Mouse (Mus musculus) gastrocnemius, postnatal 4 days (tissue): ENCODE measurements around the gene Mrpl58. TPM values are rescaled to one million over a fixed set of nuclear protein-coding genes. Genes with fewer than 3 reads are reported as not detected.
"Not testable (repeated sequence)": the region's sequence is repeated elsewhere in the genome, so short reads cannot be mapped to it uniquely, and the experiment has no call there.

Experiments
- DNase-seq, 2 experiments: peaks; one replicate each; pipeline ENCODE4 v3.0.0; 2021 to 2022; ENCODE audit warnings: low spot score in 2 of 2, mixed read lengths in 2 of 2
- microRNA-seq: library from miRNA; unstranded; fragments of <30 nt; microRNA quantifications from one replicate; pipeline ENCODE4 v1.2.0, GENCODE M21; 2021
- total RNA-seq, 2 experiments: library from RNA; stranded (reverse); gene quantifications; 2 replicates each; pipeline ENCODE4 v1.2.3; 2021

The Mrpl58 gene
- total RNA-seq, 2 experiments from 2014 or later, result 89.6 to 94.0 TPM

- DNase-seq, result no peak
Observed at GRCm38 (mm10) chr11:115453306-115453705, 49.8 kb downstream of the Mrpl58 start.

- not testable (repeated sequence) for DNase-seq
Observed at GRCm38 (mm10) chr11:115454822-115455221, 51.3 kb downstream of the Mrpl58 start.

- DNase-seq, result no peak
Observed at GRCm38 (mm10) chr11:115455619-115456018, 52.1 kb downstream of the Mrpl58 start.

- DNase-seq, result no peak
Observed at GRCm38 (mm10) chr11:115456182-115456581, 52.6 kb downstream of the Mrpl58 start.

GRCm38 (mm10) chr11:115457405-115457804 is 53.9 kb downstream of the Mrpl58 start:
- DNase-seq, result no peak

- no peak for DNase-seq
Observed at GRCm38 (mm10) chr11:115460976-115461375, 57.4 kb downstream of the Mrpl58 start.

- no peak for DNase-seq
Observed at GRCm38 (mm10) chr11:115461846-115462242, 58.3 kb downstream of the Mrpl58 start.

Small RNA genes within 50 kb of the gene (microRNA-seq; reads per million reads assigned to microRNA genes)
- gene Mir3968, result not detected

Other genes starting within 250 kb of the Mrpl58 start
- gene Slc9a3r1, start 240.4 kb upstream of the Mrpl58 start, total RNA-seq, result 10 to 100 TPM; 10.9 to 12.4 TPM
- gene Tmem104, start 216.3 kb upstream of the Mrpl58 start, total RNA-seq, result 1 to 10 TPM; 8.5 to 9.8 TPM
- 10 to 100 TPM; 16.4 to 17.9 TPM for gene Nat9, start 215.9 kb upstream of the Mrpl58 start, total RNA-seq
- gene Grin2c, start 136.5 kb upstream of the Mrpl58 start, total RNA-seq, result not detected
- gene Fdxr, start 126.7 kb upstream of the Mrpl58 start, total RNA-seq, result 1 to 10 TPM; 6.7 to 7.7 TPM
- gene Fads6, start 106.1 kb upstream of the Mrpl58 start, total RNA-seq, result under 1 TPM; 0.34 to 0.37 TPM
- not detected for gene Otop2, start 96.6 kb upstream of the Mrpl58 start, total RNA-seq
- not detected for gene Ush1g, start 81.7 kb upstream of the Mrpl58 start, total RNA-seq
- not detected for gene Otop3, start 69.0 kb upstream of the Mrpl58 start, total RNA-seq
- gene Hid1, start 36.0 kb upstream of the Mrpl58 start, total RNA-seq, result 1 to 10 TPM; 7.2 to 9.0 TPM
- 10 to 100 TPM; 19.4 to 22.2 TPM for gene Cdr2l, start 21.8 kb upstream of the Mrpl58 start, total RNA-seq
- 100 to 1,000 TPM; 763 to 790 TPM for gene Atp5h, start 16.2 kb downstream of the Mrpl58 start, total RNA-seq
- 10 to 100 TPM; 21.4 to 21.6 TPM for gene Kctd2, start 16.4 kb downstream of the Mrpl58 start, total RNA-seq
- not detected for gene Trim80, start 36.8 kb downstream of the Mrpl58 start, total RNA-seq
- not detected for gene Slc16a5, start 58.7 kb downstream of the Mrpl58 start, total RNA-seq
- 1 to 10 TPM; 2.1 to 3.4 TPM for gene Armc7, start 71.9 kb downstream of the Mrpl58 start, total RNA-seq
- 10 to 100 TPM; 20.1 to 23.0 TPM for gene Nt5c, start 88.1 kb downstream of the Mrpl58 start, total RNA-seq
- gene Jpt1, start 110.6 kb downstream of the Mrpl58 start, total RNA-seq, result 100 to 1,000 TPM; 251 to 285 TPM
- 100 to 1,000 TPM; 230 to 244 TPM for gene Sumo2, start 132.5 kb downstream of the Mrpl58 start, total RNA-seq
- gene Nup85, start 160.7 kb downstream of the Mrpl58 start, total RNA-seq, result 10 to 100 TPM; 43.4 to 45.2 TPM
- 10 to 100 TPM; 70.9 to 73.2 TPM for gene Mrps7, start 200.2 kb downstream of the Mrpl58 start, total RNA-seq
- 10 to 100 TPM; 15.9 to 21.8 TPM for gene Gga3, start 200.3 kb downstream of the Mrpl58 start, total RNA-seq
- gene Mif4gd, start 209.2 kb downstream of the Mrpl58 start, total RNA-seq, result 10 to 100 TPM; 29.7 to 31.9 TPM
- gene Slc25a19, start 224.5 kb downstream of the Mrpl58 start, total RNA-seq, result 10 to 100 TPM; 24.0 to 27.4 TPM